ENCODE assay signal across 8 mouse cellular contexts in the genomic region with DNA sequence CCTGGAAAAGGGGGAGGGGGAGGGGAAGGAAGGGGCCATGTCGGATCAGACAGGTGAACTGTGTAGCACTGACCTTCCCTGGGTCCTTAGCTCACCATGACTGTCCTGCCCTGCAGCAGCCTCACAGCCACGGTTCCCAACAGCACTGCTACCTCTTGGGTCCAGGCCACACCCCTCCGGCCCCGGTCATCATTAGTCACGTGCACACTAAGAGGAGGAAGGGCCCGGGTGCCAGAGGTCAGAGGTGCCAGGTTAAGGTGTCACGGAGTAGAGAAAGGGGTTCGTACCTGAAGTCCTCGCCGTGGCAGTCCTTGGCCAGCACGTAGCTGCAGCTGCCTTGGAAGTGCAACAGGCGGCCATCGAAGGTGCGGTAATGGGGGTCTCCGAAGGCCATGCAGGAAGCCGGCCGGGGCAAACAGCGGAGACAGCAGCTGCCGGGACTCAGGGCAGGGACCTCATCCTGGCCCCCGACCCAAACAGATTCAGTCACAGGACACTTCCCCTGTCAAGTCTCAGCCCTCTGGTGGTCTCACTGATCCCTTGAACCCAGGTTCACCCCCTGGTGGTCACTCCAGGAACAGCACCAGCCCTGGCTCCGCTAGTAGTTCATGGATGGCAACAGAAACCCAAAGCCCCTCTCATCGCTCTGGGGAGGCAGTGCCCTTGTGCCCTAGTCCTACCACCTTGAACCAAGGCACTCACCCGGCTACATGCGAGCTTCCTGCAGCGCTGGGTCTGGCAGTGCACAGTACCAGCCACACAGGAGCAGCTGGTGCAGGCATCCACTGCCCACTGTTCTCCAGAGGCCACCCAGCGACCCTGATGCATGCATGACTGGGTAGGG. TPM values are rescaled to one million over a fixed set of nuclear protein-coding genes. Genes with fewer than 3 reads are reported as not detected.
DNase-seq lines count a peak whose midpoint lies in the region; ATAC-seq and TF ChIP-seq lines count a peak whose summit lies in the region.

No protein-coding gene starts in this region.

- no peak overlapping the region for H3K27ac ChIP-seq in heart, embryonic 13.5 days (replicated peaks)
- no peak overlapping the region for H3K27ac ChIP-seq in kidney, postnatal 0 days
- H3K27ac ChIP-seq in lung, embryonic 15.5 days = no peak overlapping the region

- H3K4me3 ChIP-seq in heart, embryonic 13.5 days = peak overlapping the region; percentile 54
- peak overlapping the region; percentile 35 for H3K4me3 ChIP-seq in kidney, postnatal 0 days (replicated peaks; ENCODE audit: low read depth, low read length)
- peak overlapping the region; percentile 42 for H3K4me3 ChIP-seq in lung, embryonic 15.5 days

- 7% methylated on average over 26 of the region's 26 CpGs for WGBS in heart, embryonic 13.5 days
- WGBS in kidney, postnatal 0 days = 7% methylated on average over 25 of the region's 26 CpGs
- WGBS in lung, embryonic 15.5 days = 7% methylated on average over 26 of the region's 26 CpGs

- ATAC-seq in heart, embryonic 13.5 days (ENCODE audit: extremely low read depth, insufficient number of reproducible peaks, low FRiP score, low TSS enrichment) = peak; percentile 72
- peak; percentile 75 for ATAC-seq in kidney, postnatal 0 days (replicated peaks; ENCODE audit: low FRiP score, low read depth)
- peak; percentile 50 for ATAC-seq in lung, embryonic 15.5 days (ENCODE audit: borderline replicate concordance, extremely low read depth, low FRiP score, low TSS enrichment)
- peak; percentile 42; the same call in 1 of the 2 replicates for ATAC-seq in neutrophil, adult 5-6 weeks (ENCODE audit: extremely low read depth, insufficient number of reproducible peaks, low FRiP score, poor library complexity, severe bottlenecking)

- TF ChIP-seq CTCF in kidney, postnatal 0 days (IDR thresholded peaks at IDR 0.05; ENCODE audit: low read depth) = peak; percentile 95

- H3K27me3 ChIP-seq in heart, embryonic 13.5 days (replicated peaks) = peaks cover 25% of the 10 kb centered on the region
- no peaks in the 10 kb centered on the region for H3K27me3 ChIP-seq in kidney, postnatal 0 days (ENCODE audit: insufficient read depth, low read length)
- H3K27me3 ChIP-seq in lung, embryonic 15.5 days = no peaks in the 10 kb centered on the region

- no peaks in the 10 kb centered on the region for H3K36me3 ChIP-seq in heart, embryonic 13.5 days
- 0 out of 2 replicates have a peak, but pooled peaks cover 3% of the 10 kb centered on the region for H3K36me3 ChIP-seq in kidney, postnatal 0 days (ENCODE audit: insufficient read depth, low read length)
- no peaks in the 10 kb centered on the region for H3K36me3 ChIP-seq in lung, embryonic 15.5 days

- peaks cover 6% of the 10 kb centered on the region for H3K4me1 ChIP-seq in heart, embryonic 13.5 days
- H3K4me1 ChIP-seq in kidney, postnatal 0 days (replicated peaks; ENCODE audit: insufficient read depth, low read length) = no peaks in the 10 kb centered on the region
- H3K4me1 ChIP-seq in lung, embryonic 15.5 days = no peaks in the 10 kb centered on the region; the same call in 1 of the 2 replicates

- H3K4me2 ChIP-seq in heart, embryonic 13.5 days = peak overlapping the region; percentile 92
- peak overlapping the region; percentile 69 for H3K4me2 ChIP-seq in kidney, postnatal 0 days (ENCODE audit: low read length)
- H3K4me2 ChIP-seq in lung, embryonic 15.5 days = peak overlapping the region; percentile 87

- peak; percentile 82 to 84 for DNase-seq in B cell, adult 2 months
- peak; percentile 73 for DNase-seq in WW6 (ENCODE audit: low read depth, low spot score)
- DNase-seq in embryo, embryonic 11.5 days (ENCODE audit: low read depth, low spot score) = peak; percentile 69
- peak; percentile 71 for DNase-seq in kidney, postnatal 0 days (ENCODE audit: low spot score)
- peak; percentile 78 for DNase-seq in thymus, postnatal 25 days

- H3K9ac ChIP-seq in heart, embryonic 13.5 days = peak overlapping the region; percentile 80
- no peak overlapping the region for H3K9ac ChIP-seq in kidney, postnatal 0 days (ENCODE audit: low read depth, low read length)
- peak overlapping the region; percentile 33; the same call in 1 of the 2 replicates for H3K9ac ChIP-seq in lung, embryonic 15.5 days

- no peaks in the 10 kb centered on the region for H3K9me3 ChIP-seq in heart, embryonic 13.5 days
- H3K9me3 ChIP-seq in kidney, postnatal 0 days (replicated peaks; ENCODE audit: low read length) = no peaks in the 10 kb centered on the region
- H3K9me3 ChIP-seq in lung, embryonic 15.5 days = no peaks in the 10 kb centered on the region

RNA-seq across cellular contexts. Expression of gene Atp6v1fnb, which starts 13.7 kb away (rescaled TPM):
- polyA plus RNA-seq in heart, embryonic 13.5 days (2015; fragmentation: Nextera tagmentation; extraction: Ambion mirVana) = not detected in 2 replicates
- polyA plus RNA-seq in kidney, postnatal 0 days (2015; fragmentation: Nextera tagmentation; extraction: Ambion mirVana) = not detected in 2 replicates
- polyA plus RNA-seq in lung, embryonic 15.5 days (2015; fragmentation: Nextera tagmentation; extraction: Ambion mirVana) = not detected in 2 replicates
- total RNA-seq in neutrophil, adult 5-6 weeks (2017) = 5.1 and 7.6 TPM in 2 replicates

RNA-seq across cellular contexts. Expression of gene Atp6v1f, which starts 17.4 kb away (rescaled TPM):
- 199 and 231 TPM in 2 replicates for polyA plus RNA-seq in heart, embryonic 13.5 days (2015; fragmentation: Nextera tagmentation; extraction: Ambion mirVana)
- polyA plus RNA-seq in kidney, postnatal 0 days (2015; fragmentation: Nextera tagmentation; extraction: Ambion mirVana) = 461 and 485 TPM in 2 replicates
- polyA plus RNA-seq in lung, embryonic 15.5 days (2015; fragmentation: Nextera tagmentation; extraction: Ambion mirVana) = 201 and 209 TPM in 2 replicates
- total RNA-seq in neutrophil, adult 5-6 weeks (2017) = 99.2 and 132 TPM in 2 replicates

RNA-seq across cellular contexts. Expression of gene Kcp, which starts 22.8 kb away (rescaled TPM):
- polyA plus RNA-seq in heart, embryonic 13.5 days (2015; fragmentation: Nextera tagmentation; extraction: Ambion mirVana) = 11.9 and 13.0 TPM in 2 replicates
- 17.1 and 19.1 TPM in 2 replicates for polyA plus RNA-seq in kidney, postnatal 0 days (2015; fragmentation: Nextera tagmentation; extraction: Ambion mirVana)
- 14.0 and 14.1 TPM in 2 replicates for polyA plus RNA-seq in lung, embryonic 15.5 days (2015; fragmentation: Nextera tagmentation; extraction: Ambion mirVana)
- total RNA-seq in neutrophil, adult 5-6 weeks (2017) = 0.12 TPM in 1 of 2 replicates, not detected in the other

RNA-seq across cellular contexts. Expression of gene Irf5, which starts 41.5 kb away (rescaled TPM):
- polyA plus RNA-seq in heart, embryonic 13.5 days (2015; fragmentation: Nextera tagmentation; extraction: Ambion mirVana) = 7.4 and 7.9 TPM in 2 replicates
- polyA plus RNA-seq in kidney, postnatal 0 days (2015; fragmentation: Nextera tagmentation; extraction: Ambion mirVana) = 3.7 and 4.7 TPM in 2 replicates
- 4.4 and 6.2 TPM in 2 replicates for polyA plus RNA-seq in lung, embryonic 15.5 days (2015; fragmentation: Nextera tagmentation; extraction: Ambion mirVana)
- total RNA-seq in neutrophil, adult 5-6 weeks (2017) = 154 and 179 TPM in 2 replicates

RNA-seq across cellular contexts. Expression of gene Flnc, which starts 51.9 kb away (rescaled TPM):
- polyA plus RNA-seq in heart, embryonic 13.5 days (2015; fragmentation: Nextera tagmentation; extraction: Ambion mirVana) = 40.6 and 42.5 TPM in 2 replicates
- polyA plus RNA-seq in kidney, postnatal 0 days (2015; fragmentation: Nextera tagmentation; extraction: Ambion mirVana) = 2.5 and 2.8 TPM in 2 replicates
- polyA plus RNA-seq in lung, embryonic 15.5 days (2015; fragmentation: Nextera tagmentation; extraction: Ambion mirVana) = 5.8 and 6.7 TPM in 2 replicates
- not detected in 2 replicates for total RNA-seq in neutrophil, adult 5-6 weeks (2017)
